ENCODE assay signal across 21 mouse cellular contexts in genomic region chr8:83774221-83774620, GRCm38 (mm10). TPM values are rescaled to one million over a fixed set of nuclear protein-coding genes. Genes with fewer than 3 reads are reported as not detected.
A peak's percentile ranks its signal among the peaks of the same experiment; 100 is the strongest.
DNase-seq lines count a peak whose midpoint lies in the region; ATAC-seq and TF ChIP-seq lines count a peak whose summit lies in the region.
"Had no signal": no experiment of that assay in that cellular context is flagged by ENCODE, and none has a peak within 500 bp of the region (broad histone marks: within the 10 kb centered on the region; RNA-seq: fewer than 3 reads in every experiment).

No protein-coding gene starts in this region.

- no peaks in the 10 kb centered on the region for H3K36me3 ChIP-seq in heart, adult 2 months (ENCODE audit: control insufficient read depth, insufficient read depth, low read length)
- no peaks in the 10 kb centered on the region for H3K36me3 ChIP-seq in heart, embryonic 12.5 days
- H3K36me3 ChIP-seq in neural tube, embryonic 11.5 days (ENCODE audit: control insufficient read depth, insufficient read depth, low read length) = no peaks in the 10 kb centered on the region
- H3K36me3 ChIP-seq in neural tube, embryonic 15.5 days = no peaks in the 10 kb centered on the region
- H3K36me3 ChIP-seq in neural tube, embryonic 13.5 days = no peaks in the 10 kb centered on the region
- H3K36me3 ChIP-seq: embryonic facial prominence, embryonic 12.5 days; G1E; limb, embryonic 15.5 days; midbrain, embryonic 13.5 days had no signal

- H3K79me2 ChIP-seq in heart, adult 2 months (replicated peaks; ENCODE audit: control insufficient read depth, insufficient read depth, low read length) = no peaks in the 10 kb centered on the region

- H3K4me1 ChIP-seq in heart, adult 2 months (ENCODE audit: control insufficient read depth, insufficient read depth, low read length) = peaks cover 3% of the 10 kb centered on the region; the same call in 1 of the 2 replicates
- peaks cover 14% of the 10 kb centered on the region for H3K4me1 ChIP-seq in heart, embryonic 12.5 days (replicated peaks)
- H3K4me1 ChIP-seq in neural tube, embryonic 11.5 days (ENCODE audit: control insufficient read depth, insufficient read depth, low read length) = peaks cover 4% of the 10 kb centered on the region; the same call in 1 of the 2 replicates
- H3K4me1 ChIP-seq in neural tube, embryonic 15.5 days = peaks cover 18% of the 10 kb centered on the region
- H3K4me1 ChIP-seq in neural tube, embryonic 13.5 days (replicated peaks) = peaks cover 22% of the 10 kb centered on the region
- H3K4me1 ChIP-seq: embryonic facial prominence, embryonic 12.5 days had no signal

- no peak overlapping the region for H3K9ac ChIP-seq in heart, adult 2 months (ENCODE audit: low read depth, low read length)
- no peak overlapping the region for H3K9ac ChIP-seq in heart, embryonic 12.5 days
- H3K9ac ChIP-seq in neural tube, embryonic 11.5 days (ENCODE audit: low read length) = no peak overlapping the region
- H3K9ac ChIP-seq in neural tube, embryonic 15.5 days (replicated peaks) = no peak overlapping the region
- H3K9ac ChIP-seq in neural tube, embryonic 13.5 days = no peak overlapping the region
- H3K9ac ChIP-seq: embryonic facial prominence, embryonic 12.5 days; forebrain, embryonic 13.5 days; limb, embryonic 15.5 days; midbrain, embryonic 13.5 days had no signal

- TF ChIP-seq EP300 in heart, adult 2 months (IDR thresholded peaks at IDR 0.05; ENCODE audit: insufficient read depth, low read depth, low read length) = no peak

- H3K9me3 ChIP-seq in heart, embryonic 12.5 days (replicated peaks) = no peaks in the 10 kb centered on the region
- no peaks in the 10 kb centered on the region for H3K9me3 ChIP-seq in neural tube, embryonic 11.5 days (ENCODE audit: control insufficient read depth, low read length)
- H3K9me3 ChIP-seq in neural tube, embryonic 15.5 days (replicated peaks) = no peaks in the 10 kb centered on the region
- no peaks in the 10 kb centered on the region for H3K9me3 ChIP-seq in neural tube, embryonic 13.5 days
- H3K9me3 ChIP-seq: embryonic facial prominence, embryonic 12.5 days; forebrain, embryonic 13.5 days; G1E; limb, embryonic 15.5 days; midbrain, embryonic 13.5 days had no signal

- 100% methylated on average over 2 of the region's 2 CpGs for WGBS in heart, adult 2 months
- WGBS in heart, embryonic 12.5 days = 82% methylated on average over 2 of the region's 2 CpGs
- 36% methylated on average over 2 of the region's 2 CpGs for WGBS in neural tube, embryonic 11.5 days
- WGBS in neural tube, embryonic 15.5 days = 31% methylated on average over 2 of the region's 2 CpGs
- WGBS in neural tube, embryonic 13.5 days = 22% methylated on average over 2 of the region's 2 CpGs

- H3K4me2 ChIP-seq in heart, embryonic 12.5 days = no peak overlapping the region
- H3K4me2 ChIP-seq in neural tube, embryonic 11.5 days (ENCODE audit: low read depth) = no peak overlapping the region
- H3K4me2 ChIP-seq in neural tube, embryonic 15.5 days = no peak overlapping the region
- no peak overlapping the region for H3K4me2 ChIP-seq in neural tube, embryonic 13.5 days
- H3K4me2 ChIP-seq: forebrain, embryonic 13.5 days; midbrain, embryonic 13.5 days had no signal

- no peaks in the 10 kb centered on the region for H3K27me3 ChIP-seq in heart, adult 2 months (ENCODE audit: control insufficient read depth, insufficient read depth, low read length)
- H3K27me3 ChIP-seq in heart, embryonic 12.5 days (replicated peaks) = no peaks in the 10 kb centered on the region
- 0 out of 2 replicates have a peak, but pooled peaks cover 2% of the 10 kb centered on the region for H3K27me3 ChIP-seq in neural tube, embryonic 11.5 days (ENCODE audit: control insufficient read depth, insufficient read depth, low read length)
- peaks cover 32% of the 10 kb centered on the region for H3K27me3 ChIP-seq in neural tube, embryonic 15.5 days (replicated peaks)
- peaks cover 66% of the 10 kb centered on the region for H3K27me3 ChIP-seq in neural tube, embryonic 13.5 days
- H3K27me3 ChIP-seq: embryonic facial prominence, embryonic 12.5 days; forebrain, embryonic 13.5 days; limb, embryonic 15.5 days; midbrain, embryonic 13.5 days had no signal

- no peak for DNase-seq in heart, adult 2 months
- peak; percentile 30 for DNase-seq in neural tube, embryonic 11.5 days (ENCODE audit: low spot score)
- peak; percentile 47 for DNase-seq in embryo, embryonic 10.5 days (ENCODE audit: low spot score)
- no peak for DNase-seq in urinary bladder, postnatal 25 days (ENCODE audit: low spot score)
- no peak for DNase-seq in spleen, postnatal 10 days (ENCODE audit: low spot score in 2 of 2)
- DNase-seq: adrenal gland, postnatal 14 days; cerebellum, adult 11 months; cerebellum, postnatal 14 days; gastrocnemius, postnatal 25 days; kidney, adult 8-10 months; retina, postnatal 1 day had no signal

- no peak for TF ChIP-seq CTCF in heart, adult 2 months (IDR thresholded peaks at IDR 0.05)

- TF ChIP-seq POLR2A in heart, adult 2 months (IDR thresholded peaks at IDR 0.05; ENCODE audit: insufficient read depth, low read depth, low read length) = no peak

- ATAC-seq in heart, embryonic 12.5 days (ENCODE audit: insufficient number of reproducible peaks, low FRiP score) = no peak
- peak; percentile 89 for ATAC-seq in neural tube, embryonic 11.5 days (ENCODE audit: insufficient read depth, low FRiP score, low TSS enrichment)
- ATAC-seq in neural tube, embryonic 15.5 days (ENCODE audit: low FRiP score) = no peak
- ATAC-seq in neural tube, embryonic 13.5 days (ENCODE audit: low read depth) = peak; percentile 66
- ATAC-seq: forebrain, embryonic 13.5 days; hindbrain, postnatal 0 days; midbrain, embryonic 13.5 days had no signal

- intact Hi-C loops in heart, adult 2 months (cut with DNase I) = no loop called here

- H3K4me3 ChIP-seq in heart, adult 2 months = no peak overlapping the region
- no peak overlapping the region for H3K4me3 ChIP-seq in heart, embryonic 12.5 days
- no peak overlapping the region for H3K4me3 ChIP-seq in neural tube, embryonic 11.5 days (ENCODE audit: low read depth, low read length)
- H3K4me3 ChIP-seq in neural tube, embryonic 15.5 days (replicated peaks) = no peak overlapping the region
- H3K4me3 ChIP-seq in neural tube, embryonic 13.5 days = no peak overlapping the region
- H3K4me3 ChIP-seq: embryonic facial prominence, embryonic 12.5 days; erythroblast, embryonic 14.5 days; forebrain, embryonic 13.5 days; limb, embryonic 15.5 days; midbrain, embryonic 13.5 days had no signal

- H3K27ac ChIP-seq in heart, adult 2 months = peak overlapping the region; percentile 17; the same call in 1 of the 2 replicates
- no peak overlapping the region for H3K27ac ChIP-seq in heart, embryonic 12.5 days (ENCODE audit: poor library complexity, severe bottlenecking)
- H3K27ac ChIP-seq in neural tube, embryonic 11.5 days (ENCODE audit: low read depth, low read length) = no peak overlapping the region
- H3K27ac ChIP-seq in neural tube, embryonic 15.5 days (replicated peaks) = no peak overlapping the region
- H3K27ac ChIP-seq in neural tube, embryonic 13.5 days (replicated peaks) = no peak overlapping the region
- H3K27ac ChIP-seq: embryonic facial prominence, embryonic 12.5 days; forebrain, embryonic 13.5 days; hindbrain, postnatal 0 days; limb, embryonic 15.5 days; midbrain, embryonic 13.5 days had no signal

RNA-seq across cellular contexts. Expression of gene Adgre5, which starts 33.1 kb away (rescaled TPM):
- total RNA-seq in heart, adult 2 months (2021) = 10 to 100 TPM; 44.6 to 46.4 TPM
- polyA plus RNA-seq in heart, adult 2 months (2012; rRNA removed) = 73.1 and 73.9 TPM in 2 replicates
- polyA plus RNA-seq in heart, embryonic 12.5 days (2016; fragmentation: Nextera tagmentation; extraction: Ambion mirVana) = 26.2 and 29.2 TPM in 2 replicates
- 16.3 and 18.0 TPM in 2 replicates for polyA plus RNA-seq in neural tube, embryonic 11.5 days (2014; fragmentation: Nextera tagmentation; extraction: Ambion mirVana)
- polyA plus RNA-seq in neural tube, embryonic 15.5 days (2015; fragmentation: Nextera tagmentation; extraction: Ambion mirVana) = 12.2 and 15.5 TPM in 2 replicates
- polyA plus RNA-seq in neural tube, embryonic 13.5 days (2015; fragmentation: Nextera tagmentation; extraction: Ambion mirVana) = 12.7 and 14.7 TPM in 2 replicates

RNA-seq across cellular contexts. Expression of gene Ddx39, which starts 59.2 kb away (rescaled TPM):
- total RNA-seq in heart, adult 2 months (2021) = 10 to 100 TPM; 15.7 to 17.7 TPM
- 18.0 and 27.3 TPM in 2 replicates for polyA plus RNA-seq in heart, adult 2 months (2012; rRNA removed)
- polyA plus RNA-seq in heart, embryonic 12.5 days (2016; fragmentation: Nextera tagmentation; extraction: Ambion mirVana) = 117 and 128 TPM in 2 replicates
- 214 and 223 TPM in 2 replicates for polyA plus RNA-seq in neural tube, embryonic 11.5 days (2014; fragmentation: Nextera tagmentation; extraction: Ambion mirVana)
- 86.5 and 117 TPM in 2 replicates for polyA plus RNA-seq in neural tube, embryonic 15.5 days (2015; fragmentation: Nextera tagmentation; extraction: Ambion mirVana)
- 101 and 105 TPM in 2 replicates for polyA plus RNA-seq in neural tube, embryonic 13.5 days (2015; fragmentation: Nextera tagmentation; extraction: Ambion mirVana)

Comparison
In these comparisons a context has a peak if more than half of its experiments do, and no peak if none do; other contexts are left out.
1. ATAC-seq: peak in neural tube, embryonic 11.5 days (single experiment) and neural tube, embryonic 13.5 days (single experiment); none in heart, embryonic 12.5 days (single experiment) and neural tube, embryonic 15.5 days (single experiment).
2. DNase-seq: peak in neural tube, embryonic 11.5 days (single experiment) and embryo, embryonic 10.5 days (single experiment); none in heart, adult 2 months (0 of 2), urinary bladder, postnatal 25 days (single experiment) and spleen, postnatal 10 days (0 of 2).